In the genomic region with DNA sequence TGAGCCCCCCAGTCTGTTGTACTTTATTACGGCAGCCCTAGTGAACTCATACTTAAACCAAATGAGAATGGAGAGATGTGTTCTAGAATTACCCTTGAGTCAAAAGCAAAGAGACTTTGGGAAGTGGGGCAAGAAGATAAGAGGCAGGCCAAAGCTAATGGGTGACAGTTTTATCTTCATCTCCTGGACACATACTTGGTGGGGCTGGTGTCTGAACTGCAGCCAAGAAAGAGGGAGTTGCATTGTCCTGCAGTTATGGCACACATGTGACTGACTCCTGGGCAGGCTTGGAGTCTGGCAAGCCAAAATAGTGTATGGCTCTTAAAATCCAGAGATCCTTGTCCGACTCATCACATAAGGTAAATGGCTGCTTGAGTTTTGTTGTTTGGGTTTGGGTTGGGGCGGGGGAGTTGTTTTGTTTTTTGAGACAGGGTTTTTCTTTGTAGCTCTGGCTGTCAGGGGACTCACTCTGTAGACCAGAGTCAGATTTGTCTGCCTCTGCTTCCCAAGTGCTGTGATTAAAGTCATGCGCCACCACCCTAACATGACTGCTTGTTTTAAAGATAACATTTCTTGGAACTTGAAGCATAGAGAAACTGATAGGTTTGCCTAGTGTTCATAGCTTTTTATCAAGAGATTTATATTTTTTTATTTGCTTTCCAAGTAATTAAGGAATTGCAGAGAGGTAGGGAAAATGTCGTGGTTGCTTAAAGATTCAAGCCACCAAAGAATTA, we compare ENCODE assay signal across 22 mouse cellular contexts. TPM values are rescaled to one million over a fixed set of nuclear protein-coding genes. Genes with fewer than 3 reads are reported as not detected.
A peak's percentile ranks its signal among the peaks of the same experiment; 100 is the strongest.
DNase-seq lines count a peak whose midpoint lies in the region; ATAC-seq lines count a peak whose summit lies in the region.
"Had no signal": no experiment of that assay in that cellular context is flagged by ENCODE, and none has a peak within 500 bp of the region (broad histone marks: within the 10 kb centered on the region; RNA-seq: fewer than 3 reads in every experiment).

No protein-coding gene starts in this region.

- H3K4me3 ChIP-seq in lung, embryonic 15.5 days: no peak overlapping the region
- H3K4me3 ChIP-seq in heart, embryonic 15.5 days: no peak overlapping the region
- no peak overlapping the region for H3K4me3 ChIP-seq in midbrain, embryonic 10.5 days
- no peak overlapping the region for H3K4me3 ChIP-seq in forebrain, embryonic 13.5 days
- H3K4me3 ChIP-seq: hindbrain, embryonic 13.5 days had no signal

- H3K4me1 ChIP-seq in lung, embryonic 15.5 days: peaks cover 6% of the 10 kb centered on the region
- peaks cover 77% of the 10 kb centered on the region for H3K4me1 ChIP-seq in heart, embryonic 15.5 days (replicated peaks)
- peaks cover 3% of the 10 kb centered on the region for H3K4me1 ChIP-seq in midbrain, embryonic 10.5 days
- peaks cover 1% of the 10 kb centered on the region for H3K4me1 ChIP-seq in forebrain, embryonic 13.5 days

- H3K27me3 ChIP-seq in lung, embryonic 15.5 days: no peaks in the 10 kb centered on the region
- no peaks in the 10 kb centered on the region for H3K27me3 ChIP-seq in heart, embryonic 15.5 days
- H3K27me3 ChIP-seq in midbrain, embryonic 10.5 days (ENCODE audit: low read depth, poor library complexity, severe bottlenecking): peaks cover 74% of the 10 kb centered on the region
- H3K27me3 ChIP-seq in forebrain, embryonic 13.5 days: no peaks in the 10 kb centered on the region

- no peak for DNase-seq in lung, postnatal 14 days
- DNase-seq in heart, adult 8-10 months (ENCODE audit: low spot score): peak; percentile 64
- no peak for DNase-seq in midbrain, embryonic 10.5 days (ENCODE audit: low spot score)
- no peak for DNase-seq in thymus, postnatal 36 days
- DNase-seq: cerebellum, adult 9-10 months; forebrain, postnatal 0 days; kidney, adult 9 months; kidney, postnatal 25 days; left cerebral cortex, postnatal 4 days; liver; retina, postnatal 1 day; thymus, postnatal 14 days had no signal

- no peaks in the 10 kb centered on the region for H3K9me3 ChIP-seq in lung, embryonic 15.5 days
- no peaks in the 10 kb centered on the region for H3K9me3 ChIP-seq in heart, embryonic 15.5 days (replicated peaks)
- no peaks in the 10 kb centered on the region for H3K9me3 ChIP-seq in midbrain, embryonic 10.5 days (replicated peaks)
- no peaks in the 10 kb centered on the region for H3K9me3 ChIP-seq in forebrain, embryonic 13.5 days (replicated peaks)
- H3K9me3 ChIP-seq: hindbrain, embryonic 13.5 days had no signal

- peak; percentile 40; the same call in 1 of the 2 replicates for ATAC-seq in lung, embryonic 15.5 days (ENCODE audit: borderline replicate concordance, extremely low read depth, low FRiP score, low TSS enrichment)
- ATAC-seq in heart, embryonic 15.5 days (replicated peaks; ENCODE audit: insufficient number of reproducible peaks, insufficient read depth, low FRiP score, low read depth): peak; percentile 75
- peak; percentile 56; the same call in 1 of the 2 replicates for ATAC-seq in megakaryocyte-erythroid progenitor cell, adult 5-6 weeks (replicated peaks; ENCODE audit: low FRiP score, low TSS enrichment, poor library complexity, severe bottlenecking)
- no peak for ATAC-seq in forebrain, embryonic 13.5 days
- ATAC-seq: forebrain, postnatal 0 days; inflammation-experienced regulatory T-cells, adult 6 months; midbrain, embryonic 16.5 days had no signal

- H3K36me3 ChIP-seq in lung, embryonic 15.5 days: peaks cover 32% of the 10 kb centered on the region; the same call in 1 of the 2 replicates
- H3K36me3 ChIP-seq in heart, embryonic 15.5 days: peaks cover 42% of the 10 kb centered on the region
- H3K36me3 ChIP-seq in midbrain, embryonic 10.5 days: peaks cover 39% of the 10 kb centered on the region
- H3K36me3 ChIP-seq in forebrain, embryonic 13.5 days (ENCODE audit: poor library complexity, severe bottlenecking): peaks cover 36% of the 10 kb centered on the region

- no peak overlapping the region for H3K9ac ChIP-seq in lung, embryonic 15.5 days
- no peak overlapping the region for H3K9ac ChIP-seq in heart, embryonic 15.5 days
- no peak overlapping the region for H3K9ac ChIP-seq in forebrain, embryonic 13.5 days
- H3K9ac ChIP-seq: forebrain, postnatal 0 days; hindbrain, embryonic 13.5 days had no signal

- 0 out of 2 replicates have a peak overlapping the region, but pooled peaks have one; percentile 24 for H3K27ac ChIP-seq in lung, embryonic 15.5 days
- H3K27ac ChIP-seq in heart, embryonic 15.5 days: peak overlapping the region; percentile 83
- H3K27ac ChIP-seq in midbrain, embryonic 10.5 days (replicated peaks): no peak overlapping the region
- H3K27ac ChIP-seq in forebrain, embryonic 13.5 days: no peak overlapping the region
- H3K27ac ChIP-seq: hindbrain, embryonic 13.5 days; macrophage had no signal

- WGBS in lung, embryonic 15.5 days: 39% methylated on average over 5 of the region's 5 CpGs
- WGBS in heart, embryonic 15.5 days: 27% methylated on average over 5 of the region's 5 CpGs
- WGBS in midbrain, embryonic 10.5 days: 87% methylated on average over 5 of the region's 5 CpGs
- WGBS in forebrain, embryonic 13.5 days: 85% methylated on average over 5 of the region's 5 CpGs

- no peak overlapping the region for H3K4me2 ChIP-seq in lung, embryonic 15.5 days
- no peak overlapping the region for H3K4me2 ChIP-seq in heart, embryonic 15.5 days
- no peak overlapping the region for H3K4me2 ChIP-seq in forebrain, embryonic 13.5 days
- H3K4me2 ChIP-seq: hindbrain, embryonic 13.5 days had no signal

RNA-seq across cellular contexts. Expression of gene Csrp3, which starts 18.5 kb away (rescaled TPM):
- polyA plus RNA-seq in lung, embryonic 15.5 days (2015; fragmentation: Nextera tagmentation; extraction: Ambion mirVana): 53.5 and 83.7 TPM in 2 replicates
- 1,000 to 10,000 TPM; 2,121 to 2,549 (median 2,255) TPM for total RNA-seq in heart, adult 8-10 months (2022)
- 1,541 and 1,964 TPM in 2 replicates for polyA plus RNA-seq in heart, embryonic 15.5 days (2015; fragmentation: Nextera tagmentation; extraction: Ambion mirVana)
- 3.9 and 16.2 TPM in 2 replicates for total RNA-seq in megakaryocyte-erythroid progenitor cell, adult 5-6 weeks (2014; fragmentation: Nextera tagmentation)
- 33.1 and 36.2 TPM in 2 replicates for total RNA-seq in megakaryocyte-erythroid progenitor cell, adult 5-6 weeks (2017)
- polyA plus RNA-seq in midbrain, embryonic 10.5 days (2016; fragmentation: Nextera tagmentation; extraction: Ambion mirVana): 0.22 TPM in 1 of 2 replicates, not detected in the other
- polyA plus RNA-seq in forebrain, embryonic 13.5 days (2015; fragmentation: Nextera tagmentation; extraction: Ambion mirVana): 0.77 TPM in 1 of 2 replicates, not detected in the other
- total RNA-seq: forebrain, postnatal 0 days; layer of hippocampus, adult 8-10 months; left cerebral cortex, adult 18-20 months; left cerebral cortex, postnatal 4 days had no signal
- polyA plus RNA-seq: forebrain, postnatal 0 days; inflammation-experienced regulatory T-cells, adult 6 months; macrophage; midbrain, embryonic 16.5 days had no signal

RNA-seq across cellular contexts. Expression of gene Zdhhc13, which starts 40.5 kb away (rescaled TPM):
- 29.8 and 30.3 TPM in 2 replicates for polyA plus RNA-seq in lung, embryonic 15.5 days (2015; fragmentation: Nextera tagmentation; extraction: Ambion mirVana)
- total RNA-seq in heart, adult 8-10 months (2022): 10 to 100 TPM; 11.2 to 13.8 (median 12.7) TPM
- 29.0 and 31.2 TPM in 2 replicates for polyA plus RNA-seq in heart, embryonic 15.5 days (2015; fragmentation: Nextera tagmentation; extraction: Ambion mirVana)
- 58.0 and 65.5 TPM in 2 replicates for total RNA-seq in megakaryocyte-erythroid progenitor cell, adult 5-6 weeks (2014; fragmentation: Nextera tagmentation)
- 75.3 and 94.0 TPM in 2 replicates for total RNA-seq in megakaryocyte-erythroid progenitor cell, adult 5-6 weeks (2017)
- polyA plus RNA-seq in midbrain, embryonic 10.5 days (2016; fragmentation: Nextera tagmentation; extraction: Ambion mirVana): 30.9 and 34.0 TPM in 2 replicates
- 38.5 and 42.3 TPM in 2 replicates for polyA plus RNA-seq in forebrain, embryonic 13.5 days (2015; fragmentation: Nextera tagmentation; extraction: Ambion mirVana)

RNA-seq across cellular contexts. Expression of gene E2f8, which starts 52.1 kb away (rescaled TPM):
- 21.0 and 23.3 TPM in 2 replicates for polyA plus RNA-seq in lung, embryonic 15.5 days (2015; fragmentation: Nextera tagmentation; extraction: Ambion mirVana)
- total RNA-seq in heart, adult 8-10 months (2022): 1 to 10 TPM in 3 of 4 experiments, under 1 TPM in 1; 0.87 to 2.1 (median 1.2) TPM
- polyA plus RNA-seq in heart, embryonic 15.5 days (2015; fragmentation: Nextera tagmentation; extraction: Ambion mirVana): 15.6 and 18.9 TPM in 2 replicates
- total RNA-seq in megakaryocyte-erythroid progenitor cell, adult 5-6 weeks (2014; fragmentation: Nextera tagmentation): 109 and 163 TPM in 2 replicates
- 35.9 and 44.5 TPM in 2 replicates for total RNA-seq in megakaryocyte-erythroid progenitor cell, adult 5-6 weeks (2017)
- polyA plus RNA-seq in midbrain, embryonic 10.5 days (2016; fragmentation: Nextera tagmentation; extraction: Ambion mirVana): 17.1 and 18.8 TPM in 2 replicates
- 12.6 TPM in 2 replicates for polyA plus RNA-seq in forebrain, embryonic 13.5 days (2015; fragmentation: Nextera tagmentation; extraction: Ambion mirVana)

Comparison
In these comparisons a context has a peak if more than half of its experiments do, and no peak if none do; other contexts are left out.
1. H3K27ac ChIP-seq: peak in lung, embryonic 15.5 days (single experiment) and heart, embryonic 15.5 days (single experiment); none in midbrain, embryonic 10.5 days (single experiment) and forebrain, embryonic 13.5 days (single experiment).
2. RNA of gene Csrp3, which starts 18.5 kb away (polyA plus RNA-seq): 1,541 to 1,964 TPM in heart, embryonic 15.5 days and 53.5 to 83.7 TPM in lung, embryonic 15.5 days; 0.22 TPM in midbrain, embryonic 10.5 days and 0.77 TPM in forebrain, embryonic 13.5 days; every median in the first group is over 10 times any median in the second.